Mouse (Mus musculus): ENCODE measurements around the gene Mettl2. TPM values are rescaled to one million over a fixed set of nuclear protein-coding genes. Genes with fewer than 3 reads are reported as not detected.
A peak's percentile ranks its signal among the peaks of the same experiment; 100 is the strongest.

Gene Mettl2
- total RNA-seq, 2 experiments from 2014 or later, result 6.0 to 8.4 TPM

DNA sequence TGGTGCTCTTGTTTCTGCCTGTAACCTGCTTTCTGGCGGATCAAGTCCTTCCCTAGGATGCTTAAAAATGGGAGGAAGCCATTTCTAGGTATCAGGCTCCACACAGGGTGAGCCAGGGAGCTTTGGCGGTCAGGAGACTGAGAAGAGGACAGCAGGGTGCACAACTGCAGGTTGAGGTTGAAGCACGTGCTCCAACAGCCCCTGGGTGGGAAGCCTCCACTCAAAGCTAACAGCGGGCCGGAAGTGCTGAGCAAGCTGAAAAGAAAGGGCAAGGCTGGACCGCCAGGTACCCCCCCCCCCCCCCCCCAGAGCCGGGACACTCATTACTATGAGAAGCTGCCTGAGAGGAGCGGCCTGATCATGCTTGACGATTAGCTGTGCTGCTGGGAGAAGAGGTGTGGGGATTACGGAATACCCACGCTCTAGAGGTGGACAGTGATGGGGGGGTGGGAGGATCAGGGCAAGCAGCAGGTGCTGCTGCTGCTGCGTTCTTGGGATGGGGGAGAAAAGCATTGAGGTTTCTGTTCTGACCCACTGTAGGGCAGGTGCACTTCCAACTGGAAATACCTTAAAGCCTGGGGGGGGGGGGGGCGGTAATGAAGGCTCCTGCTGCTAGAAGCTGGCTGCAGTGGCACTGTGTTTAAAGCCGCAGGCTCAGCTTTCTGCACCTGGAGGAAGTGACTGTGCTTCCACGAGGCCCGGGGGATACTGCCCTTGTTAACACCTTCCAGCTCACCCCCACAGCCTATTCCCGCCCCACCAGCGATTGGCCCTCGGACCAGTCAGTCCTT, 25.2 kb downstream of the Mettl2 start:
- intact Hi-C loops (cut with DNase I), result no loop called here
- DNase-seq, result no peak

DNA sequence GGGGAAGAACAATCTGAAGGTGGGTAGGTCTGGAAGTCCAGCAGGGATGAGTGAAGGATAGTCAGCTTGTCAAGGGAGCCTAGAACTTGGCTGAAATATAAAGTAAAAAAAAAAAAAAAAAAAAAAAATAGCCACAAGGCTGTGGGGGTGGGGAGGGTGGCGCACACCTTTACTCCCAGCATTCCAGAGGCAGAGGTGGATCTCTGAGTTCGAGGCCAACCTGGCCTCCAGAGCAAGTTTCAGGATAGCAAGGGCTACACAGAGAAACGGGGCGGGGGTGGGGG, 25.7 kb downstream of the Mettl2 start:
- DNase-seq, result no peak
- intact Hi-C loops (cut with DNase I), result no loop called here

DNA sequence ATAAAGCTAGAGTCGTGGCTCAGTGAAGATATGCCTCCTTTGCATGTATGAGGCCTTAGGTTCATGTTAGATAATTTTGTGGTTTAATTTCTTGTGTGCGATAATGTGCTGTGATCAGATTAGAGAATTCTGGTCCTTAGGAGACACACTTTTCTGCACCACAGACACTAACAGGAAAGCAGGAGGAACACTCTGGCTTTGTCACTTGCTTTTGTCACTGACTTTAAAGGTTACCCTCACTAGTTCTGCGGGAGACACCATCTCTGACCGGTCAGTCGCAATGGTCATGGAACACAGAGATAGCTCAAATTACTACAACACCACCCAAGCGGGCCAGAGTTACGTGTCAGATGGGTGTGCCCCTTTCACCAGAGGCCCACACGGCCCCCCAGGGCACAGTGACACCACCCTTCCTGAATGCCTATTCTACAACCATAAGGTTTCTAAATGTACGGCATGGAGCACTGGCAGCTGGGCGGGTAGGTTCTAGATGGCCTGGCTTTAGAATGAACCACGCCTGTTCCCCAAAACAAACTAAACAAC, 26.2 kb downstream of the Mettl2 start:
- intact Hi-C loops (cut with DNase I), result no loop called here
- DNase-seq, result no peak

DNA sequence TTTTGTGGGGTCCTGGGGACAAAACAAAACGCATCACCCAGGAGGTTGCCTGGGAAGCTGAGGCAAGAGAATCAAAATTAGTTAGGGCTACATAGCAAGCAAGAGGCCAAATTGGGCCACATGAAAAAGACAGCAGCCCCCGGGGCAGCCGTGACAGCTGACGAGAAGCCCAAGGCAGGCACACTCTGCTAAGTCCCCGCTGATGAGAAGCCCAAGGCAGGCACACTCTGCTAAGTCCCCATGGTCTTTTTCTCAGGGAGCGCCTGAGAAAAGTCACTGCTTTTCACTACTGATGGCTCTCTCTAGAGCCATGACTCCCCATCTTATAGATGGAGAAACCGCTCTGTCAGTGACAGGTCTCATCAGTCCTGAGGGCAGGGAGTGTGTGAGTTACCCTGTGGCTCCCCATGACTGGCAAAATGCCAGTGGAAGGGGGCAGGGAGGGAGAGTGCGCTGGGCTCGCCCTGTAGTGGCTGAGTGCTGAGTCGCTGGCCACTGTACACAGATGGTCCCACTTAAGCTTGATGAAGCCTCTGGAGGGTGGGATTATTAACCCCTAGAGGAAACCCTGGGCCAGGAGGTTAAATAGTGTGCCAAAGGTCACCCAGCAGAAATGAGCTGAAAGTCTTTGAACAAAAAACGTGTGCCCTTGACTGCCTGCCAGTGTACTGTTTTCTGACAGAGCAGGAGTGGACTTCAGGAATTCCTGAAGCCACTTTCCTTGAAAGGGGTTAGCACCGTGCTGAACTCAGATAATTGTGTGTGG, 27.0 kb downstream of the Mettl2 start:
- DNase-seq, result no peak

DNA sequence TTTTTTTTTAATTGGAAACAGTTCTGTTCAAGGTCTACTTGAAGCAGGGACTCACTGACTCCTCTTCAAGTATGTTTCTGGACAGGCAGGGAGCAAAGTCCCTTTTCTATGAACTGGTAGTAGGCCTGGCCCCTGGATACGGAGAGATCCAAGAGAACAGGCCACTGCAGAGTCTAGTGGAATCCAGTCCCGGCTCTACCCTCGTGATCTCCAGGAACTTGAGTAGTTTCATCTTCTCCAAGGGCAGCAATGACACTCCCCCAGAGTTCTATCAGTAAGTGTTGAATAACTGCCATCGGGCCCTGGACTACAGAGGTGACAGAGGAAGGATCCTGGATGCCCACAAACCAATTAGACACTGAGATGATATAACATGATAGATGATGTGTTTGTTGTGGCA, 29.7 kb downstream of the Mettl2 start:
- intact Hi-C loops (cut with DNase I), result no loop called here

More for the DNA sequence above, 27.0 kb downstream of the Mettl2 start:
- intact Hi-C loops (cut with DNase I), result no loop called here

DNA sequence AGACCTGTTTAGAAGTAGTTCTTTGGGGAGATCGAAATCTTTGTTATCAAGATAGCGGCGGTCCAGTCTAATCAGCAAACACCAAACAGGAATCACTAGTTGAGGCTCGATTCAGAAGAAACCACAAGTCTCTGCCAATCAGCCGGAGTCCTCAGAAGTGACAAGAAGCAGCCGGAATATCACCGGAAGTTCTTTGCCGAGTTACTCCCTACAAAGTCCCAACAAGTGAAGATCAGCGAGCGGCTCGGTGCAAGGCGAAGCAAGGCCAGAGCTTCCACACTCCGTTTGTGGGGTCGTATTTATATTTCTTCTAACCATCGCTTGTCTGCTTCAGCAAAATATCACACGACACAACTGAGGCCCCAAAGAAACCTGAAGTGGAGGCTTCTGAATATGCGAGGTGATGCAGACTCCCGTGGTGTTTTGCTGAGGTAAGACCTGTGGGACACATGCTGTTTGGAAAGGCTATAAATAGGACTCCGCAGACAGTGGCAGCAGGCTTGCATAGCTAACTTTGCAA, 30.6 kb downstream of the Mettl2 start:
- no peak for DNase-seq
- intact Hi-C loops (cut with DNase I), result no loop called here

More for the DNA sequence above, 29.7 kb downstream of the Mettl2 start:
- DNase-seq, result no peak

DNA sequence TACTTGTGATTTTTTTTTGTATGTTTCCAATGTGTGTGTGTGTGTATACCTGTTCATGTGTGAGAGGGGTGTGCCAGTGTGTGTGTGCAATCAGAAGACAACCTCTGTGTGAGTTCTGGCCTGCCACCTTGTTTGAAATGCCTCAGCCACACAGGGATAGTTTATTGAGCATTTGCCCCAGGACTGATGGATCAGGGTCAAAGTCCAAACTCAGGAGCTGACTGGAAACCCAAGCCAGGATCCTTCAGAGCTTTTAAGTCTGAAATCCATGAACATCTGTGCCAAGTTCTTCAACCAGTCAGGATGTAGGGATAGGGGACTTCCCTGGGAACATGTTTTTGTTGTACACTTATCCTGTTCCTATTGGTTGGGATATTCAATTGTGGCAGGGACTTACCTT, 31.8 kb downstream of the Mettl2 start:
- no peak for DNase-seq
- intact Hi-C loops (cut with DNase I), result no loop called here

DNA sequence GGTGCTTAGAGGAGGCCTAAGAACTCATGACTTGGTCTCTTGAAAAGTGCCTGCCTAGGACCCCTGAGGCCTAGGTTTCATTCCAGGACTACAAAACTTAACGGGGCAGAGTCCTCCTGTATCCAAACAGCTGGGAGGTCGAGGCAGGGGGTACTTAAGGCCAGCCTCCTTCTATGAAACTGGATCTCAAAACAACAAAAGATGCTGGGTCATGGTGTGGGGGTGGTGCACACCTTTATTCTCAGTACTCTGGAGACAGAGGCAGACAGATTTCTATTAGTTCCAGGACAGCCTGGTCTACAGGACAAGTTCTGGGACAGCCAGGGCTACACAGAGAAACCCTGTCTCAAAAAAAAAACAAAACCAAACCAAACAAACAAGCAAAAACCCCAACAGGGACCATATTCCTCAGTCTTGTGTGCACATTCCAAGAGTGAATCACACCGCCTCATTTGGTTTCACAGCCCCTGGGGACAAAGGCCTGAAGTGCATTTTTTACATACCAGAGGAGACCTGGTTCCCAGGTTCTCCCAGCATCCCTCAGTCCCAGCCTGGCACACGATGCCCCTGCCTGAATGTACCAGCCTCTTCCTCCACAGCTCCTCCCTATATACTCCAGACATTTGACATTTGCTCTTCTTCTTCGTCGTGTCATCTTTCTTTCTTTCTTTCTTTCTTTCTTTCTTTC, 33.6 kb downstream of the Mettl2 start:
- DNase-seq, result no peak
- intact Hi-C loops (cut with DNase I), result no loop called here

DNA sequence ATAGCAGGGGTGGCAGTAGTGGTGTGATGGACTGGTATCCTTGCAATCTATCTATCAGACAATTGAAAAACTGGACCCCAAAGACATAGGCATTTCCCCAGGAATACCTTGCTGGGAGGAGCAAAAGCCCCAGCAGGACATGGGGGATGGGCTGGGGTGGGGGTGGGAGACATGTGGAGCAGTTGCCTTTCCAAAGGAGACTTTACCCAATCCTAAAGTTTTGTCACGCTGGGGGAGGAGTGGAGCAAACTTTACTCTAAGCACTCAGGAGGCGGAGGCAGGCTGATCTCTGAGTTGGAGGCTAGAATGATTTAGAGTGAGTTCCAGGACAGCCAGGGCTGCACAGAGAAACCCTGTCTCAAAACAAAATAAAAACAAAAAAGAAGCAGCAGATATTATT, 35.2 kb downstream of the Mettl2 start:
- DNase-seq, result no peak
- intact Hi-C loops (cut with DNase I), result no loop called here

DNA sequence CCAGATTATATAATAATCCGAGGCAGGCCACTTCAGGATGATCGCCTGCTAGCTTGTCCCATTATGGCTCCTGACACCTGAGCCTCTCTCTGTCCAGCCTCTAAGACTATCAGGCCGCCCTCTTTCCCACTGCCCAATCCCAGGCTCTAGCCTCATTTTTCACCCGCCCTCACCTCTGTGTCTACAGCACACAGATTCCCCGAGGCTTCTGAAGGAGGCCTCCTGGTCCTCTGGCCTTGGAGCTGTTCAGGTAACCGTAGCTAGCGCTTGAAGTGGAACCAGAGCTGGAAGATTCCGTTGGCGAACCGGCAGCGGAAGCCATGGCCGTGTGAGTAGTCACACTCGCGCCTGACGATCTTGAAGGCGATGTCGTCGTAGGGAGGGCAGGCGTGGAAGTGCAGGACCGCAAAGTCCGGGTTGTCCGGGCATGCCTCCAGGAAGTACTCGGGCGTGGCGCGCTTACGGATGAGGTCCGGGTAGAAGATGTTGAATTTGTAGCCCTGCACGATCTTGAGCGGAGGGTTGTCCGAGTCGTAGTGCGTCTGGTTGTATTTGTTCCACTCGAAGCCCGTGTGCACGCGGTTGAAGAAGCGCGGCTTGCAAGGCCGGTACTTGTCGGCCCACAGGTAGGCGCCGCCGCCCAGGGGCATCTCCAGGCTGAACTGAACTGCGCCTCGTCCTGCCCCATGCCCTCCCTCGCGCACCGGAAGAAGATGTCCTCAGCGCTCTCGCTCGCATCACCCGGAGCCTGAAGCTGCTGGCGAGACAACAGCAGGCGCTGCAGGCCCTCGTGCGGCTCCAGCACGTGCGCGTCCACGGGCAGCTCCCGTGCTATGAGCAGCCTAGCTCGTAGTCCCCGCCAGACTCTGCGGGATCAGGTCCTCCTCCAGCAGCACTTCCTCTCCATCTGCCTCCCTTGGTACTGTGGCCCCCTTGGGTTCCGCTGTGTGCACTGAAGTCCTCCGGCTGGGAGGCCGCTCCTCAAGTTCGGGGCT, 38.6 kb downstream of the Mettl2 start:
- intact Hi-C loops (cut with DNase I), result no loop called here
- DNase-seq, result no peak

DNA sequence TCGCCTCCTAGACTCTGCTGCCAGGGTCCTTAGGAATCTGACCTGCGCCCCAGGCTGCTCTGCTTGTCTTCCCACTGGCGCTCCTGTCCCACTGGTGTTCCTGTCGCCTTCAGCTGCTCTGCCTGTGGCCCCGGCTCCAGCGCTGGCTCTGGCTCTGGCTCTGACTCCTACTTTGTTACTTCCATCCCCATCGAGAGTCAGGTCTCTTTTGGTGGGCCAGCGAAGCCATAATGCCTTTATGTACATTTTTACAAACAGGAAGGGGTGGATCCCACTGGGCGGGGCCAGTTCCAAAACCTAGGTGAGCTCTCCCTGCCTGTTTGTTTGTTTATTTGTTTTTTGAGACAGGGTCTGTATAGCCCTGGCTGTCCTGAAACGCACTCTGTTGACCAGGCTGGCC, 40.6 kb downstream of the Mettl2 start:
- intact Hi-C loops (cut with DNase I), result no loop called here

DNA sequence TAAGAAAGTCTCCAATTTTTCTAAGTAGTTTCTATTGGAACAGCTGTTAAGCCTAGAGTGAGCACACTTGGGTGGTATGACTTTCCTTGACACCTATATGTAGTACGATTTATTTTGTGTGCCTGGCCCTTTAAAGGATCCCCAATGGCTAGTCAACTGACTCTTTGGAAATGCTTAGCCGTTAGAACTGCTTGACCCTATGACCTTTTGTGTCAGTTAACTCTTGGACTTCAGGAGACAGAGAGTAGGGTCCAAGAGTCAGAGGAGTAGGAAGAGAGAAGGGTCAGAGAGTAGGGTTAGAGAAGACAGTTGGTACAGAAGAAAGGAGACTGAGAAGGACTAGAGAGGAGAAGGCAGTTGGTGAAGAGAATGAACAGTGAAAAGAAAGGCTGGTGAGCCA, 52.3 kb downstream of the Mettl2 start, which contains the start of gene Tlk2:
Gene Tlk2 (plus strand): TSS at position 292 of the 400 bp plus-strand sequence.
- intact Hi-C loops (cut with DNase I), result loop anchor here (5.0 kb wide), 1 partner anchor 51 kb away; the partner anchor contains the start of gene Mettl2
- no peak for DNase-seq

More for the DNA sequence above, 40.6 kb downstream of the Mettl2 start:
- no peak for DNase-seq

DNA sequence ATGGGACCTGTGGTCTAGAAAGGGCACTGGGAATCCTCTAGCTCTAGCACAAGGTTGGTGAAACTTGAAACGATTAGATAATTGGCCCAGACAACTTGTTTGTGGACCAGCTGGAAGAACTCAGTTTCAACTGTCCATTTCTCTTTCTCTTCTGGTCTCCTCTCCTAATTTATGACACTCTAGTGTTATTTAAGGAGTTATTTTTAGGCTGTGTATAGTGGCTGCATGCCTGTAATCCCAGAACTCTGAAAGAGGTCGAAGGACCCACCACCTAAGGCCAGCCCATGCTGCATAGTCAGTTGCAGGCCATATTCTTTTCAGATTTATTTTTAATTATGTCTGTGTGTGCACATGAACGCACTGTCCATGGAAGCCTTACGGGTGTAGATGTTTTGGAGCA, 53.3 kb downstream of the Mettl2 start:
- no peak for DNase-seq
- intact Hi-C loops (cut with DNase I), result loop anchor here (5.0 kb wide), 1 partner anchor 52 kb away; the partner anchor contains the start of gene Mettl2

DNA sequence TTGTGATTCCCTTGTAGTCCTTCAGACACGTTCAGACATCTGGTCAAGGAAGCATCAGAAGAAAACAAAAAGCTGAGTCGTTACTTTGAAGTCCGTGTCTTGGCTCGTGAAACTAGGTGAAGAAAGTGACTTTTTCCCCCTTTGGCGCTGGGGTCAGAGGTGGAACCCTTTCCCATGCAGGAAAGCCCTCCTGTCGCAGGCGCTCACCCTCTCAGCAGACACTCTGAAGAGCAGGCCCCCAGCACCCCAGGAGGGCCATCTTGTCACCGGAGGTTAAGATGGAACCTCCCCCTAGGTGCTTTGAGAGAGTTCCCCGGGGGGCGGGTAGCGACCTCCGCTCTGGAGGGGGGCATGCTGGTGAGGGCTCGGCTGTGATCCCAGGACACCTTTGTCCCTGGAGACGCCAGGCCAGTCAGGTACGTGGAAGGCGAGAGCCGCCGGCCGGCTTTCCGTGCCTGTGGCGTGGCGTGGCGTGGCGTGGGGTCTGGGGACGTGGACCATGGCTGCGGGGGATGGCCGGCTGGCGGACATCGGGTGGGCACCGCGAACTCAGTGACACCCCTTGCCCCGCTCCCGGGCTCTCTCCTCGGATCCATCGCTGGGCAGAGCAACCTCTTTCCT, 54.4 kb downstream of the Mettl2 start:
- intact Hi-C loops (cut with DNase I), result no loop called here
- DNase-seq, result peak in 1 of 2 experiments; percentile 40

DNA sequence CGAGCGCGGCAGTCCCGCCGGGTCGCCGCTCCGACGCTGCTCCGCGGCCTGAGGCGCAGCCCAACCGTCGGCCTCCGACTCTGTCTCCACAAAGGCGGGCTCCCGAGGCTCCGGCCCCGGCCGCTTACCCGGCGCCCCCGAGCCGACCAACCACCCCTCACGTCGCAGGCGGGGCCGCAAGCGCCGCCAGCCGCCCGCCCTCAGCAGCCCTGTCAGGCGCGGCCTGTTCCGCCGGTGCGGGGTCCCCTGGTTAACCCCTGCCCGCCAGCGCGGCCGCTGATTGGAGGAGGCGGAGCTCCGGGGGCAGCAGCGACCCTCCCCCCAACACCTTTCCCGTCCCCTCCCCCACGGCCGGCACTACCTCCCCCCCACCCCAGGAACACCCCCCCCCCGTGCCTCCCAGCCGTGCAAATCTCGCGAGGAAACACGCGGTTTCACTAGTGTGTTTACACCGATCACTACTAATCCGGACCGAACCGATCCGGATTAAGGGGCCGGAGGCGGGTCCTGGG, 55.0 kb downstream of the Mettl2 start:
- DNase-seq, result peak; percentile 88
- intact Hi-C loops (cut with DNase I), result no loop called here

DNA sequence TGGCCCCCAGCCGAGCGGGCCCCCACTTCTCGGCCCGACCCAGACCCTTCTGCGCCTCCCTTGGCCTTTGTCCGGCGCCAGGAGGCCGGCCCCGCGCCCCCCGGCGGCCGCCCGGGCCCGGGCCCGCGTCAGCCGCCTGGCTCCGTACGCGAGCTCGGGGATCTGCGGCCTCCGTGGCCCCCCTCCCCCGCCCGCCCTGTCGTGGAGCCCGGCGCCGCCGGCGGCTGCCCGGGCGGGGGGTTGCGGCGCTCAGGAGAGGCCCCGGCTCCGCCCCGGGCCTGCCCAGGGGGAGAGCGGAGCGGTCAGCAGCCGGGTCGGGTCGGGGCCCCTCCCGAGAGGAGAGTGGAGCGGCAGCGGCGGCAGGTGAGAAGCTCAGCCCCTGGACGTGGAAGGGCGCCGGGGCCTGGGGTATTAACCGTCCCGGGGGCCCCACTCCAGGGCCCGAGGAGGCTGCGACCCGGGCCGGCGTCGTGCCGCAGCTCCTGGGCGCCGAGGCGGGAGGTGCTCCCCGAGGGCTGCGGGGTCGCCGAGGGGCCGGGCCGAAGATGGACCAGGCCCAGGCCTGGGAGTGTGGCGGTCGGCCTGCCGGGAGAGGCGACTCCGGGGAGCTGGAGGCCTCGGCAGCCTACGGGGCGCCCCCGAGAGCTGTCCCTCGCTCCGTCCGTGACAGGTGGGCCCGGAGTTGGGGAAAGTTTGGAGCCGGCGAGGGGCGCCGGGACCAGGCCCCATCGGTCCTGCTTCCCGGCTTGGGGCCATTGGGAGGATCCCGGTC, 55.6 kb downstream of the Mettl2 start:
- DNase-seq, result peak; percentile 14 to 54
- intact Hi-C loops (cut with DNase I), result no loop called here

DNA sequence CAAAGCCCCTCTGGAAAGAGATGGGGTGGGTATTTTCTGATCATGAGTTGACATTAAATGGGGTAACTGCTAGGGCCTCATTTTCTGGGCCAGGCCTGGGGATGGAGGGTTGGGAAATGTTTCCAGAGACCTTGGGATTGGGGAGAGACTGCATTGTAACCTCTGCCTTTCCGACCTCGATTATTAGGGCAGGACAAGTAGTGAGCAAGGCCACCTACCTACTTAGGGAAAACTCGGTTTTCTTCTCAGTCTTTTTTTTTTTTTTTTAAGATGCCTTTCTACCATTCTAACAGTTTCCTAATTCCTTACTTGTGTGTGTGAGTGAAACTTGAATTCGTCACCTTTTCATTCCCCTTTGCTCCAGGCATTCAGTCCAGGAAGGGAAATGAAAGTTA, 56.2 kb downstream of the Mettl2 start:
- intact Hi-C loops (cut with DNase I), result no loop called here

DNA sequence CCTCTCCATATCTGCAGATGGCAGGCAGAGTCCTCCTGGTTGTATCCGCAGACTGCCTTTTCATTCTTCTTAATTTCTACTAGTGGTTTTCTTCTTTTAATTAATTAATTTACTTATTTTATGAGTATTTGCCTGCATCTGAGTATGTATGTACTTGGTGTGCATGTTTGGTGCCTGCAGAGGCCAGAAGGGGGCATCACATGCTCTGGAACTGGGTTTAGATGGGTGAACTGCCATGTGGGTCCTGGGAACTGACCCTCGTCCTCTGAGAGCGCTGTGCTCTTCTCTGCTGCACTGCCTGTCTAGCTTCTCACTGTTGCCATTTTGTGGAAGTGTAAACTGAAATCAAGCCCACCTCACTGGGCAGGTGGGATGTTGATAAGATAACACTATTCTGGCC, 58.5 kb downstream of the Mettl2 start:
- intact Hi-C loops (cut with DNase I), result no loop called here
- no peak for DNase-seq

More for the DNA sequence above, 56.2 kb downstream of the Mettl2 start:
- no peak for DNase-seq
